Mouse (Mus musculus): ENCODE data around the gene Tmem163. TPM values are rescaled to one million over a fixed set of nuclear protein-coding genes. Genes with fewer than 3 reads are reported as not detected.

The Tmem163 gene
- polyA plus RNA-seq, 1 experiment from 2014 or later, result 31.6 TPM

DNA sequence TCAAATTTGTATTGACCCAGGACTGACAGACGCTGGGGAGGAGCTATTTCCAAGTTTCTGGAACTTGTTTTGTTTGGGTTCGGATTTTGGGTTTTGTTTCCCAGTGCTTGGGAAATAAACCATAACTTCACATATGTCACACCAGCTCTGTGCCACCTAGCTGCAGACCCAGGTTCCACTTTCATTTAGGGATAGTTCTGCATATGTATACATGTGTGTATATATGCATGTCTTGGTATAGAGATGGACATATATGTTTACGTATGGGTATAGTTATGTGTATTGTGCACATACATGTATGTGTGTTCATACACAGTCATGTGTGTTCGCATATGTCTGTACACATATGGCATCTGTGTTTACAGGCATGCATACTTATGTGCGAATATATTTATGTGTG is 147.6 kb downstream of the Tmem163 start:
- peaks cover 0 to 3% of the 10 kb centered on the region in 2 experiments; a peak in 1 of 4 replicates for H3K4me1 ChIP-seq (ENCODE audit: control insufficient read depth in 2 of 2, insufficient read depth in 2 of 2, low read length in 2 of 2)
- no peaks in the 10 kb centered on the region for H3K36me3 ChIP-seq (ENCODE audit: control insufficient read depth, insufficient read depth, low read length)
- H3K9me3 ChIP-seq (ENCODE audit: control insufficient read depth, low read length), result no peaks in the 10 kb centered on the region
- no peak overlapping the region for H3K9ac ChIP-seq (ENCODE audit: low read length)
- no peak overlapping the region for H3K4me2 ChIP-seq (ENCODE audit: low read length)
- no peak overlapping the region for H3K4me3 ChIP-seq (ENCODE audit: control insufficient read depth in 1 of 2, insufficient read depth in 1 of 2, low read depth in 1 of 2, low read length in 2 of 2)
- no peak for ATAC-seq (ENCODE audit: insufficient number of reproducible peaks, insufficient read depth, low FRiP score, low read depth)
- no peaks in the 10 kb centered on the region for H3K27me3 ChIP-seq (ENCODE audit: control insufficient read depth, insufficient read depth, low read length)
- H3K27ac ChIP-seq (replicated peaks in 1 of 2; ENCODE audit: control insufficient read depth in 1 of 2, insufficient read depth in 1 of 2, low read depth in 2 of 2, low read length in 2 of 2), result no peak overlapping the region
- WGBS, result 79% methylated on average over 5 of the region's 5 CpGs

DNA sequence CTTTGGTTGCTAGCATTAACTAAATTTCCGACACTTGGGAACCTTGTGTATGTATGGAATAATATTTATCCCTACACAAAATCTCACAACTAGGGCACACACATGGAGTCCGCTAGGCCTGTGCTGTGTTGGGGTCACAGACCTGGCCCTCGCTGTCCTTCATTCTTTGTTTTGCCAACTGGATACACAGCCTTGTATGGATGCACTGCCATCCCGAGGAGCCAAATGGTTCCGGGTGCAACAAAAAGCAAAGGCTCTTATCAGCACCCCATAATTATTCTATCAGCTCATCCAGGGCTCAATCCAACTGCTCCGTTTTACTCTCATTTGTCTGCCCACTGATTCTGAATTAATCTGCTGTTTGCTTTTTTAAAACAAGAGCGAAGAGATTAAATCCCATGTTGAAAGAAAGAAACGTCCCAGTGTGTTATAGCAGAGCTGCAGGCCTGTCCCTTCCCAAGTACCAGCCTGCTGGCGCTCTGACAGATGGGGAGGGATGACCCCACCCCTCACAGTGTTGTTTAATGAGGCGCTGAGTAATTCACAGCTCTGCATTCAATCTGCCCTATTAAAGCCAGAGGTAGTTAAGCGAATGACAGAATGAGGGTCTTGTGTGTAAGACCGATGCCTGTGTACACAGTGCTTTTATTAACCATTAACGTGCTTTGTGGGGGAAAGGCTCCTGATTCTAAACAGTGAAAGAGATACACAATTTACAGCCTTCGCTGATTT is 148.3 kb downstream of the Tmem163 start:
- H3K36me3 ChIP-seq (ENCODE audit: control insufficient read depth, insufficient read depth, low read length), result no peaks in the 10 kb centered on the region
- H3K27me3 ChIP-seq (ENCODE audit: control insufficient read depth, insufficient read depth, low read length), result no peaks in the 10 kb centered on the region
- no peaks in the 10 kb centered on the region for H3K9me3 ChIP-seq (ENCODE audit: control insufficient read depth, low read length)
- no peak overlapping the region for H3K4me3 ChIP-seq (ENCODE audit: control insufficient read depth in 1 of 2, insufficient read depth in 1 of 2, low read depth in 1 of 2, low read length in 2 of 2)
- no peaks in the 10 kb centered on the region for H3K4me1 ChIP-seq (ENCODE audit: control insufficient read depth in 2 of 2, insufficient read depth in 2 of 2, low read length in 2 of 2)
- no peak overlapping the region for H3K9ac ChIP-seq (ENCODE audit: low read length)
- 49% methylated on average over 14 of the region's 14 CpGs for WGBS
- ATAC-seq (ENCODE audit: insufficient number of reproducible peaks, insufficient read depth, low FRiP score, low read depth), result no peak
- H3K4me2 ChIP-seq (ENCODE audit: low read length), result no peak overlapping the region
- H3K27ac ChIP-seq (replicated peaks in 1 of 2; ENCODE audit: control insufficient read depth in 1 of 2, insufficient read depth in 1 of 2, low read depth in 2 of 2, low read length in 2 of 2), result no peak overlapping the region

DNA sequence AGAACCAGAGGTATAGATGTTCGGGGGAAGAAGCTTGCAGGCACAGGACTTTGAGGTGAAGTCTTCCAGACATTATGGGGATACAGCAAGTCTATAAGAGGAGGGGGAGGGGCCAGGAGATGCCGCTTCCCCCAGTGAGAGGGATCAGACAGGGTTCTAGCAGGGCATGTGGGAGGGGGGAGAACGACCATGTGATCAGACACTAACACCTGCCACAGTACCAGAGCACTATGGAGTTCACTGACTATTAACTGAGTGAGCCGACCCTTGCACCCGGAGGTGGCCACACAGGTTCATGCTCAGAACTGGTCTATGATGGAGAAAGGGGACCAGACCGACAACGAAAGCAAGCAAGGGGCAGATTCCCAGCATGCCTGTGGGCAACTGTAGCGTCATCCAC is 156.0 kb downstream of the Tmem163 start:
- no peak overlapping the region for H3K4me3 ChIP-seq (ENCODE audit: control insufficient read depth in 1 of 2, insufficient read depth in 1 of 2, low read depth in 1 of 2, low read length in 2 of 2)
- H3K27ac ChIP-seq (replicated peaks in 1 of 2; ENCODE audit: control insufficient read depth in 1 of 2, insufficient read depth in 1 of 2, low read depth in 2 of 2, low read length in 2 of 2), result no peak overlapping the region
- no peak for ATAC-seq (ENCODE audit: insufficient number of reproducible peaks, insufficient read depth, low FRiP score, low read depth)
- H3K36me3 ChIP-seq (ENCODE audit: control insufficient read depth, insufficient read depth, low read length), result no peaks in the 10 kb centered on the region
- peaks cover 9 to 11% of the 10 kb centered on the region in 2 experiments for H3K4me1 ChIP-seq (ENCODE audit: control insufficient read depth in 2 of 2, insufficient read depth in 2 of 2, low read length in 2 of 2)
- H3K4me2 ChIP-seq (ENCODE audit: low read length), result no peak overlapping the region
- no peaks in the 10 kb centered on the region for H3K27me3 ChIP-seq (ENCODE audit: control insufficient read depth, insufficient read depth, low read length)
- 0 out of 2 replicates have a peak, but pooled peaks cover 3% of the 10 kb centered on the region for H3K9me3 ChIP-seq (ENCODE audit: control insufficient read depth, low read length)
- 56% methylated on average over 8 of the region's 8 CpGs for WGBS
- H3K9ac ChIP-seq (ENCODE audit: low read length), result no peak overlapping the region

DNA sequence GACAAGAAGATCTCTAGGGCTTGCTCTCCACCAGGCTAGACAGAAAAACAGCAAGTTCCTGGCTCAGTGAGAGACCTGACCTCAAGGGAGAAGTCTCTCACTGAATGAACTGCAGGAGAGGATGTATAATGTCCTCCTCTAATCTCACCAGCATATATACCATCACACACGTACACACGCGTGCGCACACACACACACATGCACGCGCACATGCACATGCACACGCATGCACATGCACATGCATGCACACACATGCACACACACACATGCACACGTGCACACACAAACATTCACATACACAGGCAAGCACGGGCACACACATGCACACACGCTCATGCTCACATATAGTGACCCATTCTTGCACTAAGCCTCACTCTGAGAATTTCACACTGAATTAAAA is 164.5 kb downstream of the Tmem163 start:
- Histone ChIP-seq H3K4me1 (ENCODE audit: control insufficient read depth in 2 of 2, insufficient read depth in 2 of 2, low read length in 2 of 2) (peaks cover 2 to 10% of the 10 kb centered on the region in 2 experiments; a peak in 1 of 4 replicates), H3K27me3 (ENCODE audit: control insufficient read depth, insufficient read depth, low read length) (no peaks in the 10 kb centered on the region), H3K4me2 (ENCODE audit: low read length) (no peak overlapping the region), H3K4me3 (ENCODE audit: control insufficient read depth in 1 of 2, insufficient read depth in 1 of 2, low read depth in 1 of 2, low read length in 2 of 2) (no peak overlapping the region), H3K9me3 (ENCODE audit: control insufficient read depth, low read length) (0 out of 2 replicates have a peak, but pooled peaks cover 10% of the 10 kb centered on the region), H3K36me3 (ENCODE audit: control insufficient read depth, insufficient read depth, low read length) (no peaks in the 10 kb centered on the region), H3K27ac (replicated peaks in 1 of 2; ENCODE audit: control insufficient read depth in 1 of 2, insufficient read depth in 1 of 2, low read depth in 2 of 2, low read length in 2 of 2) (no peak overlapping the region), H3K9ac (ENCODE audit: low read length) (no peak overlapping the region)
- 91% methylated on average over 10 of the region's 10 CpGs for WGBS
- no peak for ATAC-seq (ENCODE audit: insufficient number of reproducible peaks, insufficient read depth, low FRiP score, low read depth)

DNA sequence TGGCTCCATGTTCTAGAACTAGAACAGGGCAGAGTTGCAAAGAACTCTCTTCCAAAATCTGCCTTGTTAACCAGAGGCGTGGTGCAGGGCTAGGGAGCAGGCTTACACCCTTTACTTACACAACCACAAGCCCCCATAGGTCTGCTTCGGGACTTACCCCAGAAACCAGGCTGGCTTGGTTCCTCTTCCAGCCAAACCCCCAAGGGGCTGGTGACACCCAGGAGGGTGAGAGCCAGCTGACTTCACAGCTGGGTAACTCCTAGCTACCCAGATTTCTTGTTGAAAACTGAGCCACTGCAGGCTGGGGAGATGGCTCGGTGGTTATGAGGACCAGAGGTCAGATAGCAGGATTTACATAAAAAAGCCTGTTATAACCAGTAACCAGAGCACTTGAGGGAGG is 164.9 kb downstream of the Tmem163 start:
- Histone ChIP-seq H3K9me3 (ENCODE audit: control insufficient read depth, low read length) (0 out of 2 replicates have a peak, but pooled peaks cover 10% of the 10 kb centered on the region), H3K27me3 (ENCODE audit: control insufficient read depth, insufficient read depth, low read length) (no peaks in the 10 kb centered on the region), H3K4me3 (ENCODE audit: control insufficient read depth in 1 of 2, insufficient read depth in 1 of 2, low read depth in 1 of 2, low read length in 2 of 2) (no peak overlapping the region), H3K9ac (ENCODE audit: low read length) (no peak overlapping the region), H3K36me3 (ENCODE audit: control insufficient read depth, insufficient read depth, low read length) (no peaks in the 10 kb centered on the region), H3K4me2 (ENCODE audit: low read length) (no peak overlapping the region), H3K4me1 (ENCODE audit: control insufficient read depth in 2 of 2, insufficient read depth in 2 of 2, low read length in 2 of 2) (peaks cover 2 to 10% of the 10 kb centered on the region in 2 experiments; a peak in 1 of 4 replicates), H3K27ac (replicated peaks in 1 of 2; ENCODE audit: control insufficient read depth in 1 of 2, insufficient read depth in 1 of 2, low read depth in 2 of 2, low read length in 2 of 2) (no peak overlapping the region)
- 77% methylated on average over 3 of the region's 3 CpGs for WGBS
- no peak for ATAC-seq (ENCODE audit: insufficient number of reproducible peaks, insufficient read depth, low FRiP score, low read depth)

DNA sequence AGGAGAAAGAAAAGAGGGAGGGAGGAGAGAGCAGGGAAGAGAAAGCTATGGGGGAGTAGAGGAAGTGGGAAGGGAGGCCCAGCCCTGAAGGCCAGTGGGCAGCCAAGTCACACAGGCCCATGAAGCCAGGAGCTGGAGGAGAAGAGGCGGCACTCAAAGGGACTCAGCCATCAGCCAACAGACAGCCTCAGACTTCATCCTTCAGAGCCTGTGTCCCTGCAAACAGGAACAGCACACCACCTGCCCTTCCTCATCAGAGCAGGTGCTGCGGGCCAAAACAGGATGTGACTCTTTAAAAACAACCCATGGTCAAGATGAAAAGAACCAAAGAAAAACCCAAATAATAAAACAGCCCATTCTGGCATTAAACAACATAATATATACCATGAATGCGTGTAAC is 165.7 kb downstream of the Tmem163 start:
- 91% methylated on average over 3 of the region's 3 CpGs for WGBS
- no peak for ATAC-seq (ENCODE audit: insufficient number of reproducible peaks, insufficient read depth, low FRiP score, low read depth)

DNA sequence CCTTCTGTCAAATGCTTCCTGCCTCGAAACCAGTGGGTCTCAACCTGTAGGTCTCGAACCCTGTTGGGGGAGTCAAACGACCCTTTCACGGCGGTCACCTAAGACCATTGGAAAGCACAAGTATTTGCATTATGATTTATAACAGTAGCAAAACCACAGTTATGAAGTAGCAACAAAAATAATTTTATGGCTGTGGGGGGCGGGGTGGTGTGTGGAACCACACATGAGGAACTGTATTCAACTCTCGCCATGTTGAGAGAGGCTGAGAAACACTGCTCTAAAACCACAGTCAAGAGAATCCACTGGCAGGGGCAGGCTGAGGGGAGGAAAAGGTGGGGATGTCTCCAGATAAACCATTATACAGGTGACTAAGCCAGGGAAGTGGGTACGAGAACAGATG is 166.2 kb downstream of the Tmem163 start:
- Histone ChIP-seq H3K4me3 (ENCODE audit: control insufficient read depth in 1 of 2, insufficient read depth in 1 of 2, low read depth in 1 of 2, low read length in 2 of 2) (no peak overlapping the region), H3K9me3 (ENCODE audit: control insufficient read depth, low read length) (0 out of 2 replicates have a peak, but pooled peaks cover 8% of the 10 kb centered on the region), H3K36me3 (ENCODE audit: control insufficient read depth, insufficient read depth, low read length) (no peaks in the 10 kb centered on the region), H3K27me3 (ENCODE audit: control insufficient read depth, insufficient read depth, low read length) (no peaks in the 10 kb centered on the region), H3K27ac (replicated peaks in 1 of 2; ENCODE audit: control insufficient read depth in 1 of 2, insufficient read depth in 1 of 2, low read depth in 2 of 2, low read length in 2 of 2) (no peak overlapping the region), H3K4me2 (ENCODE audit: low read length) (no peak overlapping the region), H3K4me1 (ENCODE audit: control insufficient read depth in 2 of 2, insufficient read depth in 2 of 2, low read length in 2 of 2) (peaks cover 2 to 10% of the 10 kb centered on the region in 2 experiments; a peak in 1 of 4 replicates), H3K9ac (ENCODE audit: low read length) (no peak overlapping the region)
- WGBS, result 91% methylated on average over 8 of the region's 8 CpGs
- ATAC-seq (ENCODE audit: insufficient number of reproducible peaks, insufficient read depth, low FRiP score, low read depth), result no peak

More for the DNA sequence above, 165.7 kb downstream of the Tmem163 start:
- no peaks in the 10 kb centered on the region for H3K27me3 ChIP-seq (ENCODE audit: control insufficient read depth, insufficient read depth, low read length)
- no peak overlapping the region for H3K4me2 ChIP-seq (ENCODE audit: low read length)
- H3K4me1 ChIP-seq (ENCODE audit: control insufficient read depth in 2 of 2, insufficient read depth in 2 of 2, low read length in 2 of 2), result peaks cover 2 to 10% of the 10 kb centered on the region in 2 experiments; a peak in 1 of 4 replicates
- no peak overlapping the region for H3K9ac ChIP-seq (ENCODE audit: low read length)
- H3K27ac ChIP-seq (replicated peaks in 1 of 2; ENCODE audit: control insufficient read depth in 1 of 2, insufficient read depth in 1 of 2, low read depth in 2 of 2, low read length in 2 of 2), result no peak overlapping the region
- no peak overlapping the region for H3K4me3 ChIP-seq (ENCODE audit: control insufficient read depth in 1 of 2, insufficient read depth in 1 of 2, low read depth in 1 of 2, low read length in 2 of 2)
- H3K36me3 ChIP-seq (ENCODE audit: control insufficient read depth, insufficient read depth, low read length), result no peaks in the 10 kb centered on the region
- H3K9me3 ChIP-seq (ENCODE audit: control insufficient read depth, low read length), result 0 out of 2 replicates have a peak, but pooled peaks cover 8% of the 10 kb centered on the region
